Mouse (Mus musculus): ENCODE results near the gene Cmtm7. TPM values are rescaled to one million over a fixed set of nuclear protein-coding genes. Genes with fewer than 3 reads are reported as not detected.

Gene Cmtm7
- 1 to 10 TPM; 4.2 to 5.8 TPM for total RNA-seq (2021)
- long read RNA-seq, experiment 1, partial matches to known transcripts: 0 of 2 reads
- long read RNA-seq, experiment 1, other reads (novel, unspliced or antisense): 1 of 2 reads
- long read RNA-seq, experiment 2, partial matches to known transcripts: 0 of 2 reads
- long read RNA-seq, experiment 2, other reads (novel, unspliced or antisense): 1 of 2 reads

- peak; percentile 82 for DNase-seq
Measured at GRCm38 (mm10) chr9:114781526-114782212, at the start of gene Cmtm7. TSS of gene Cmtm7 (minus strand) at chr9:114781856.

- no peak for DNase-seq
Measured at GRCm38 (mm10) chr9:114830351-114830750, 48.7 kb upstream of the Cmtm7 start.

GRCm38 (mm10) chr9:114829669-114830068, 48.0 kb upstream of the Cmtm7 start:
- no peak for DNase-seq

GRCm38 (mm10) chr9:114828377-114828776, 46.7 kb upstream of the Cmtm7 start:
- no peak for DNase-seq

GRCm38 (mm10) chr9:114827242-114827852, 45.7 kb upstream of the Cmtm7 start:
- no peak for DNase-seq

GRCm38 (mm10) chr9:114824166-114824565, 42.5 kb upstream of the Cmtm7 start:
- no peak for DNase-seq

GRCm38 (mm10) chr9:114821548-114822289, 40.1 kb upstream of the Cmtm7 start:
- DNase-seq: no peak

- DNase-seq: no peak
Measured at GRCm38 (mm10) chr9:114818918-114819317, 37.3 kb upstream of the Cmtm7 start.

GRCm38 (mm10) chr9:114817012-114817411, 35.4 kb upstream of the Cmtm7 start:
- DNase-seq: no peak

GRCm38 (mm10) chr9:114816121-114816520, 34.5 kb upstream of the Cmtm7 start:
- DNase-seq: no peak

- no peak for DNase-seq
Measured at GRCm38 (mm10) chr9:114815315-114815714, 33.7 kb upstream of the Cmtm7 start.

GRCm38 (mm10) chr9:114812001-114812400, 30.3 kb upstream of the Cmtm7 start:
- no peak for DNase-seq

- no peak for DNase-seq
Measured at GRCm38 (mm10) chr9:114810837-114811236, 29.2 kb upstream of the Cmtm7 start.

- no peak for DNase-seq
Measured at GRCm38 (mm10) chr9:114808671-114809070, 27.0 kb upstream of the Cmtm7 start.

GRCm38 (mm10) chr9:114807261-114807660, 25.6 kb upstream of the Cmtm7 start:
- DNase-seq: no peak

GRCm38 (mm10) chr9:114805151-114805671, 23.6 kb upstream of the Cmtm7 start:
- peak; percentile 30 for DNase-seq

GRCm38 (mm10) chr9:114802191-114802590, 20.5 kb upstream of the Cmtm7 start:
- DNase-seq: peak; percentile 75

- no peak for DNase-seq
Measured at GRCm38 (mm10) chr9:114801301-114801700, 19.6 kb upstream of the Cmtm7 start.

GRCm38 (mm10) chr9:114799498-114800107, 17.9 kb upstream of the Cmtm7 start:
- DNase-seq: no peak

- no peak for DNase-seq
Measured at GRCm38 (mm10) chr9:114798845-114799244, 17.2 kb upstream of the Cmtm7 start.

- peak; percentile 70 for DNase-seq
Measured at GRCm38 (mm10) chr9:114797329-114798004, 15.8 kb upstream of the Cmtm7 start.
